Mouse (Mus musculus): ENCODE measurements around the gene Mturn.
A peak's percentile ranks its signal among the peaks of the same experiment; 100 is the strongest.

The Mturn gene

DNA sequence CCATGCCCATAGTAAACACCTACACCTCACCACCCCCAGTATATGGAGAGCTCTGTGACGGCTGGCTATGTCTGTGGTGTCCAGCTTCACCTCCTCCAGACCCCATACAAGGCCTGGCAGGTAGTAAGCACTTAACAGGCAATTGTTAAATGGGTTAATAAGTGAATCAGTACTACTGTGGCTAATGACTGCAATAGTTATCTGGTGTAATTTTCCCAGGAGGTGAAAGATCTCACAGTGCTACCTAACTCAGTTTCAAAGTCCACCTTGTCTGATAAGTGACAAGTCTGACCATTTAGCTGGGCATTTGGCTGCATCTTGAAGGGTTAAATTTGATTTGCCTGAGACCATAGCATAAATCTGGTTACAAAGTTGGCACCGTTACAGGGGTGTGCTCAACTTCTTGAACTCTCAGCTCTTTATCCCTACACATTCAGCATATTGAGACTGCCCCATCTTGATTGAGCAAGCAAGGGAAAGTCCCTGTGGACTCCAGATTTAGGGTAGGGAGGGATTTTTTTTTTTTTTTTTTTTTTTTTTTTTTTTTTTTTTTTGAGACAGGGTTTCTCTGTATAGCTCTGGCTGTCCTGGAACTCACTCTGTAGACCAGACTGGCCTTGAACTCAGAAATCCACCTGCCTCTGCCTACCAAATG lies 48.2 kb downstream of the Mturn start:
- no peak for DNase-seq (ENCODE audit: low spot score in 2 of 2)

DNA sequence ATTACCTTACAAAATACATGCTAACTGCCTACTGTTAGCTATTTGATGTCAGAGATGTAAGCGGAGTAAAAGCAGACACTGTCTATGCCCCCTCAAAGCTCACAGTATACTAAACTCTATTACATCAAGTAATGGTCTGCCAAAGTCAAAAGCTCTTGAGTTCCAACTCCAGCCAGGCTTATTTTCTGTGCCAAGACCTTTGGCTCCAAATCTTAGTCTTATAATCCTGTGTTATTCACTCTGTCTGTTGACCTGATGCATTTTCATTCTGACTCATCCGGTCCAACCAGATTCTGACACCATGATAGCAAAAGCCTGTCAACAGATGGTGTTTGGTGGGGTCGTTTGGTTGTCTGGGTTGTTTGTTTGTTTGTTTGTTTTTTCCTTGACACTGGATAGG lies 50.3 kb downstream of the Mturn start:
- DNase-seq (ENCODE audit: low spot score in 2 of 2): no peak

- DNase-seq (ENCODE audit: low spot score in 2 of 2): no peak
Measured at GRCm38 (mm10) chr6:54732721-54733120, 51.3 kb downstream of the Mturn start.

DNA sequence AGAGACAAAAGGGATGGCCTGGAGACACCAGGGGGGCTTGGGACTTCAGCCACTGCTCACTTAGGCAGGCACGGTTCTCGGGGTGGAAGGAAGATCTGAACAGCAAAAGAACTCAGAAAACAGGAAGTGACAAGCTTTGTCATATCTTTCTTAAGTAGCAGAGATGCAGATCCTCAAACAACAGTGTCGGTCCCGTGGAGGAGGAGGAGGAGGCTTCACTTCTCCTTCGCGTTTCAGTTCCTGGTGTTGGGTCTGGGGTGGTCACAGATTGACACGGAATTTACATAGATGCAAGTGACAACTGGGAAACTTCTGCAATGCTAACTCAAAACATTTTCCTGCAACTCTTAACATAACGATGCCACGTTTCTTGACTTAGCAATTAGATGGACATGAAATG lies 54.7 kb downstream of the Mturn start:
- DNase-seq (ENCODE audit: low spot score in 2 of 2): peak in 1 of 2 experiments; percentile 29

DNA sequence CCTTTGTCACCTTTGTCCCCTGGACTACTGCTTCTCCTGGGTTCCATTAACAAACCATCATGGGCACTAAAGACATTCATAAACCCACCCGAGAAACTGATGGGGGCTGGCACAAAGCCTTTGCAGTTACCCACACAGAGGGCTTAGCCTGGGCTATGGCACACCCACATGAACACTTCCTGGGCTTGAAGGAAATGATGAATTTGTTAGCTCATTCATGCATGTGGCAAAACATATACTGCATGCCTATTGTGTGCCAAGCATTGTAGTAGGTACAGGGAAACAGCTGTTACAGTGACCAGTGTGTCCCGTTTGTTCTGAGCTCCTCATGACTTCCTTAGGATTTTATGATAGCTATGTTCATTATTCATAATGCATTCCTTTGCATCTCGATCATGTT lies 55.8 kb downstream of the Mturn start:
- no peak for DNase-seq (ENCODE audit: low spot score in 2 of 2)

DNA sequence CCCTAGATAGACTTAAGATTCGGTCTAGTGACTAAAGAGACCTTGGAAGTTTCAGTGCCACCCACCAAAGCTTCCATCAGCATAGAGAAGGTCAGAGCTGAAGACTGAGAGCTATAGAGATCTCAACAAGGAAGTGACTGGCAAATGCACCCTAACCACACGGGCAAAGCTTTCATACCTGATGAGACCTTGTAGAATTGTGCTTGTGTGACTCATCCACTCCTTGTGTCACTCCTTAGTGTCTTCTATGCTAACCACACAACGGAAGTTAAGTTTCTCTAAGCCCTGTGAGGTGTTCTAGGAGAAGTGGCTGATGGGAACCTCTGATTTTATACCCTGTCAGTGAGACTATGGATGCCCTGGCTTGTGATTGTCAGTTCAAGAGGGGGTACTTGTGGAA lies 56.3 kb downstream of the Mturn start:
- DNase-seq (ENCODE audit: low spot score in 2 of 2): no peak

DNA sequence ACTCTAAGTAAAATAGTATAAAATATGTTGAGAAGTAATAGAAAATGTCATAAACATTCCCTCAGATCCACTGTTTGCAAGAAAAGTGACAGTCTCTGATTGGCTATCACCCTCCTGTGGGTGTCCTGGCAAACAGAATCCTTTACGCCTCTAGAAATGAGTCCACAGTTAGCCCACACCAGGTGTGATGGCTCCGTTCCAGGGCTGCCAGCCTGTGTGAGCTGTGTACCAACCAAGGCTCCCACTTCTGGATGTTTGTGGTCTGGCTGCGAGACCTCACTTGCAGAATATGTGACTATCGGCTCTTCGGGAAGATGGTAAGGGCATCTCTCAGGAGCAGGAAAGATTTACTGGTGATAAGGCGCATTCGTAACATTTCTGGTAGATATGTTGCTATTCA lies 67.6 kb downstream of the Mturn start:
- DNase-seq (ENCODE audit: low spot score in 2 of 2): no peak

DNA sequence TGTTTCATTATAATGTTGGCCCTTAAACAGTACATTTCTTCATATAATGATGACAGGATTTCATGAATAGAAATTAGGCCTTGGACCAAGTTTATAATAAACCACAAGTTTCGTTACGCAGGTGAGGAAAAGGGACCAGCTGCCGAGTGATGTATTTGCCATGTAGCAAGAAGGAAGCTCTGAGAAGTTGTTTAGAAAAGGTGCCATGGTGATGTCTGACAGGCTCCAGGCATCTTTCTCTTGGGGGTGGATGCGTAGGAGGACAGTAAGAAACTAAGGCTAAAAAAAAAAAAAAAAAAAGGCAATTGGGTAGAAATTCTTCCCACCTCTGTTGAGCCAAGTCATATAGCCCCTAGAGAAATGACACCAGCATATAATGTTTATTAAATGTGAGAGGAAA lies 70.2 kb downstream of the Mturn start:
- no peak for DNase-seq (ENCODE audit: low spot score in 2 of 2)

DNA sequence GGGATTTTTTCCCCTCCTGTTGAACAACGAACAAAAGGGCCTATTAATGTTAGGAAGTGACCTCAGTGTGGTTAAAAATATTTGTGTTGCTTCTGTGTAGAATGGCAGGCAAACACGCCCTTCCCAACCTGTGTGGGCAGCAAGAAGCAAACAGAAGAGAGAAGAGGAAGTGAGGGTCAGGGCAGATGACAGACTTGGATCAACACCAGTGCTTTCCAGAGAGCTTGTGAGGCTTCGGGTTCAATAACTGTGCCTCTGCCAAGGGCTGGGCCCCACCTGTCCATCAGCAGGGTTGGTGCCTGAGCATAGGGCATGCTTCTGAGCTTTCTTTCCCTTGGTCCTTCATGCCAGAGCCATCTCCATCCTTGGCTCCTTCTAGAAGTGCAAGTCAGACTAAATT lies 70.7 kb downstream of the Mturn start:
- no peak for DNase-seq (ENCODE audit: low spot score in 2 of 2)

Data from thymus, postnatal 10 days (tissue).